Mouse (Mus musculus) stomach, postnatal 0 days (tissue): ENCODE measurements around the gene Ebf3. TPM values are rescaled to one million over a fixed set of nuclear protein-coding genes. Genes with fewer than 3 reads are reported as not detected.

ENCODE experiments used
- ATAC-seq: fragments of 200-750 bp; cut with Nextera tagmentation; 2 replicates; pipeline ENCODE4 v1.8.0; 2017; ENCODE audit not compliant: low FRiP score, low TSS enrichment
- DNase-seq: peaks from one replicate; pipeline ENCODE4 v3.0.0-alpha.2; 2016; ENCODE audit warnings: low spot score
- H3K27ac ChIP-seq: fragments of 300-500 bp; sonication (generic); replicated peaks from 2 replicates; pipeline ENCODE4 v1.5.1; 2014; ENCODE audit warnings: mild to moderate bottlenecking, control low read depth
- H3K27me3 ChIP-seq: fragments of 300-500 bp; sonication (generic); 2 replicates; pipeline ENCODE4 v1.6.1; 2014; ENCODE audit warnings: low read length; ENCODE audit not compliant: control insufficient read depth, insufficient read depth
- H3K36me3 ChIP-seq: fragments of 300-500 bp; sonication (generic); 2 replicates; pipeline ENCODE4 v1.6.1; 2014; ENCODE audit warnings: low read length, mixed read lengths; ENCODE audit not compliant: control insufficient read depth, insufficient read depth
- H3K4me1 ChIP-seq: fragments of 300-500 bp; sonication (generic); replicated peaks from 2 replicates; pipeline ENCODE4 v1.6.1; 2014; ENCODE audit warnings: antibody characterized with exemption; ENCODE audit not compliant: control insufficient read depth, insufficient read depth
- H3K4me2 ChIP-seq: fragments of 300-500 bp; sonication (generic); replicated peaks from 2 replicates; pipeline ENCODE4 v1.6.1; 2014; ENCODE audit warnings: low read depth, mild to moderate bottlenecking, control low read depth, moderate library complexity
- H3K4me3 ChIP-seq: fragments of 300-500 bp; sonication (generic); 2 replicates; pipeline ENCODE4 v1.5.1; 2014; ENCODE audit warnings: low read depth, low read length, control low read depth
- H3K9ac ChIP-seq: fragments of 300-500 bp; sonication (generic); 2 replicates; pipeline ENCODE4 v1.6.1; 2014; ENCODE audit warnings: mild to moderate bottlenecking, low read length, control low read depth, mixed read lengths
- H3K9me3 ChIP-seq: fragments of 300-500 bp; sonication (generic); 2 replicates; pipeline ENCODE4 v1.6.1; 2016; ENCODE audit warnings: low read length; ENCODE audit not compliant: control insufficient read depth
- CTCF ChIP-seq: IDR thresholded peaks from 2 replicates; pipeline ENCODE4 v1.5.1; 2016; ENCODE audit warnings: antibody characterized with exemption, low read depth, mild to moderate bottlenecking, moderate library complexity
- EP300 ChIP-seq: optimal IDR thresholded peaks from 2 replicates; pipeline ENCODE3; 2016; ENCODE audit warnings: antibody characterized with exemption
- WGBS: fragments of 180-500 bp; shearing (Covaris S2); extraction: QIAGEN DNeasy Blood & Tissue Kit; methylation state at CpG from one replicate; pipeline ENCODE4 v1.1.7; 2014; 5-methylcytosine and 5-hydroxymethylcytosine counted together
- polyA plus RNA-seq: library from polyadenylated mRNA; unstranded; fragments of >200 nt; fragmentation: Nextera tagmentation; extraction: Ambion mirVana; gene quantifications from 2 replicates; pipeline ENCODE4 v1.2.1, GENCODE M21; 2015

The Ebf3 gene
- polyA plus RNA-seq, 1 experiment from 2014 or later = 0.58 TPM

- Histone ChIP-seq H3K9me3 (no peaks in the 10 kb centered on the region), H3K27me3 (peaks cover 29% of the 10 kb centered on the region; the same call in 1 of the 2 replicates), H3K9ac (no peak overlapping the region), H3K4me2 (peak overlapping the region; percentile 44), H3K4me3 (peak overlapping the region; percentile 32), H3K36me3 (no peaks in the 10 kb centered on the region), H3K27ac (0 out of 2 replicates have a peak overlapping the region, but pooled peaks have one; percentile 30), H3K4me1 (no peaks in the 10 kb centered on the region; the same call in 1 of the 2 replicates)
- no peak for TF ChIP-seq EP300
- TF ChIP-seq CTCF = no peak
- DNase-seq (peak; percentile 31), ATAC-seq (no peak)
- 3% methylated on average over 43 of the region's 49 CpGs for WGBS
Observed at GRCm38 (mm10) chr7:137310091-137310761, 4.0 kb downstream of the Ebf3 start.

GRCm38 (mm10) chr7:137309071-137310066, 4.9 kb downstream of the Ebf3 start:
- TF ChIP-seq CTCF (0 out of 2 replicates have a peak, but pooled peaks have one; percentile 9), EP300 (no peak)
- Histone ChIP-seq H3K9me3 (no peaks in the 10 kb centered on the region), H3K4me3 (peak overlapping the region; percentile 32), H3K9ac (no peak overlapping the region), H3K27ac (no peak overlapping the region), H3K4me2 (peak overlapping the region; percentile 44), H3K36me3 (no peaks in the 10 kb centered on the region), H3K4me1 (no peaks in the 10 kb centered on the region; the same call in 1 of the 2 replicates), H3K27me3 (peaks cover 21% of the 10 kb centered on the region; the same call in 1 of the 2 replicates)
- 4% methylated on average over 87 of the region's 93 CpGs for WGBS
- DNase-seq (no peak), ATAC-seq (0 out of 2 replicates have a peak, but pooled peaks have one; percentile 13)

DNA sequence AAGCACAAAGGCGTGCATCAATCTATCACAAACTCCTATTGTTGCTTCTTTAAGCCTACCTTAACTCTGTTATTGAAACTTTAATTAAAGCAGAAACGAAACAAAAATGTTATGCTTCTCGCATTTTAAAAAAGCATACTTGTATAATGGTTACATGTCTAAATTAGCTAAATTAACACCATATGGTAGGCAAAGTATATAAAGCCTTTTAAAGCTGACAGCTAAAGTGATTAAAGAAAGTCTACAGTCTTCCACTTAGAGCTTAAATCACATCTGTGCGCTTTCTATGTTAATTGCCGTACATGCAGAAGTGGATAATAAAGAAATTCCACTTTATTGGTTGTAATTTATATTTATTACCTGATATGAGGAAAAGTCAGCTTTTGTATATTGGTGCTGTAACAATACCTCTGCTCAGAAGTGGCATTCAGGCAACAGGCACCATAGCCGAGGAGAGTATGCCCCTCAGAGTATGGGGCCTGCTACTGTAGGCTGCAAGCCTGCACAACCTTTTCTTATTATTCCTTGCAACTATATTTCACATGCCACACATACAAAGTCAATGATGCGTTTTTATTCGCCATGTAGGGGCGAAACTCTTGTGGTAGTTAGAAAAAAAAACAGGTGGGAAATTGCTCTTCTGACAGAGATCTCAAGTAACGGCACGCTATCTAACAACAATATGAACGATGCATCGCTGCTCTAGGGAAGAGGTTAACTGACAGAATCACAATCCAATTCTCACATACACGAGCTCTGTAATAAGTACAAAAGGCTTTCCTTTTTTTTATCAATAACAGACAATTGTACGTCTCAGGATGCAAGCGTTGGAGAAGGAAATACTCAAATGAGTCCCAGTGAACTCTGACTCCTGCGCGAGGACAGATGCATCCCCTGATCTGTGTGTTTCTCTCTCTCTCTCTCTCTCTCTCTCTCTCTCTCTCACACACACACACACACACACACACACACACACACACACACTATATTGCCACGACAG, 5.9 kb downstream of the Ebf3 start:
- no peak overlapping the region for H3K4me2 ChIP-seq

DNA sequence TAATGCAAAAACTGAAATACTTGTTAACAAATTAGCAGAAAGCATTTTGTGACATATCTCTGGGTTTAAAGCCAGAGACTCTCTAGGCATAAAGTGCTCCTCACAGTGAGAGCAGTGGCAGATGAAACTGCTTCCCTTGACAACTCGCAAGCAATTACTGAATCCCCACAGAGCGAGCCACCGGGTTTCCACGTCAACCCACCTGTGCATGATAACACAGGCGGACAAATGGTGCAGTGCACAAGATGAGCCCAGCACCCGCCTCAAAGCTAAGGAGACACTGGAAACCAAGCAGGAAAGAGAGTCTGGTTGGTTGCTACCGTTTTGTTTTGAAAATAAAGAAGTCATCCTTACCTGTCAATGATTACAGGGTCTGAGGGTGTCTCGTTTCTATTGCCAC, 7.1 kb downstream of the Ebf3 start:
- Histone ChIP-seq H3K27ac (no peak overlapping the region), H3K4me2 (no peak overlapping the region), H3K36me3 (no peaks in the 10 kb centered on the region), H3K4me1 (no peaks in the 10 kb centered on the region; the same call in 1 of the 2 replicates), H3K27me3 (peaks cover 24% of the 10 kb centered on the region; the same call in 1 of the 2 replicates), H3K9ac (no peak overlapping the region), H3K9me3 (no peaks in the 10 kb centered on the region), H3K4me3 (no peak overlapping the region)
- ATAC-seq (no peak), DNase-seq (no peak)
- WGBS = 25% methylated on average over 8 of the region's 8 CpGs
- no peak for TF ChIP-seq CTCF
- no peak for TF ChIP-seq EP300

More for the DNA sequence above, 5.9 kb downstream of the Ebf3 start:
- WGBS = 43% methylated on average over 19 of the region's 19 CpGs
- Histone ChIP-seq H3K9ac (no peak overlapping the region), H3K4me3 (no peak overlapping the region), H3K36me3 (no peaks in the 10 kb centered on the region), H3K27ac (no peak overlapping the region), H3K27me3 (peaks cover 24% of the 10 kb centered on the region; the same call in 1 of the 2 replicates), H3K9me3 (no peaks in the 10 kb centered on the region), H3K4me1 (no peaks in the 10 kb centered on the region; the same call in 1 of the 2 replicates)
- TF ChIP-seq CTCF = peak; percentile 56
- no peak for TF ChIP-seq EP300
- DNase-seq (no peak), ATAC-seq (no peak)

GRCm38 (mm10) chr7:137306127-137306526, 8.1 kb downstream of the Ebf3 start:
- no peak for DNase-seq
- Histone ChIP-seq H3K4me1 (no peaks in the 10 kb centered on the region; the same call in 1 of the 2 replicates), H3K27me3 (peaks cover 19% of the 10 kb centered on the region; the same call in 1 of the 2 replicates), H3K27ac (no peak overlapping the region), H3K36me3 (no peaks in the 10 kb centered on the region), H3K9ac (no peak overlapping the region), H3K4me3 (no peak overlapping the region), H3K9me3 (no peaks in the 10 kb centered on the region), H3K4me2 (no peak overlapping the region)
- ATAC-seq = no peak
- TF ChIP-seq CTCF (no peak), EP300 (no peak)
- WGBS = 34% methylated on average over 9 of the region's 9 CpGs
